Mouse (Mus musculus) liver, postnatal 0 days (tissue): Measurements from ENCODE around the gene Kif17.

Source experiments
- CTCF ChIP-seq: sonication (generic); IDR thresholded peaks from 2 replicates; pipeline ENCODE4 v1.5.1; 2016; ENCODE audit warnings: antibody characterized with exemption, low read depth
- EP300 ChIP-seq: IDR thresholded peaks from 2 replicates; pipeline ENCODE4 v1.6.1; 2016; ENCODE audit warnings: antibody characterized with exemption, low read depth, mild to moderate bottlenecking

DNA sequence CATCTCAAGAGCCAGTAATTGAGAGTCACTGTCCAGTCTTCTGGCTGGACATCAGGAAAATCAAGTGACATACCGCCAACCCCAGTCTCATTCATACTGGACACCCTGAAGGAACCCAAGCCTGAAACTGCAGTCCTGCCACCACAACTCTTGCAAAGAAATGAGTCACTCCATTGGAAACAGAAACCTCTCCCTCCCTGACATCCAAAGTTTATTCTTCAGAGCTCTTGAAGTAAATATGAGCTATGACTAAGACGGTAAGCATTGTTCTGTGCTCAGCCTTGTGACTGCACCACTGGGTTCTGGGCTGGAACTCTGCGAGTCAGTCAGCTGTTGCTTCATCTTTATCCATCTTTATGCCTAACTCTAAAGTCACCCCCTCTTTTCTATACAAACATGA lies 36.4 kb upstream of the Kif17 start:
- TF ChIP-seq CTCF (no peak), EP300 (no peak)
